Mouse (Mus musculus): ENCODE data around the gene Lima1.

DNA sequence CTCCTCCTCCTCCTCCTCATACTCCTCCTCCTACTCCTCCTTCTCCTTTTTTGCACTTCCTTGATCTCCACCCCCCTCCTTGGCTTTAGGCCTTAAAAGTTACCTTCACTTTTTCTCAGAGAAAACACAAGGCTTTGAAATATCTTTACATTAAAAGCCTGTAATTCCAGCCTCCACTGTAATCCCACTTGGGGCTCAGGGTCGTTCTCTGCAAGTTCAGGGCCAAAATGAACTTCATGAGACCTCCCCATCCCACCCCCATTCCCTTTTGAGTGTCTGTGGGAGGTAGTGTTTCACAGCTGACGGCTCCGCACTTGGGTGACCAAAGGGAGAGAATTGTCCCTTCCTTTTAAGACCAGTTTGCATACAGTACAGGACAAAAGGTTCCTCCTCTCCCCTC, 102.3 kb downstream of the Lima1 start:
- TF ChIP-seq POLR2A (IDR thresholded peaks at IDR 0.05; ENCODE audit: borderline replicate concordance, insufficient read depth, low read length) (no peak), CTCF (IDR thresholded peaks at IDR 0.05; ENCODE audit: borderline replicate concordance, insufficient read depth, low read depth, low read length) (no peak)
